Mouse (Mus musculus) layer of hippocampus, adult 18-20 months (tissue): Measurements from ENCODE around the gene Ccdc7a. TPM values are rescaled to one million over a fixed set of nuclear protein-coding genes. Genes with fewer than 3 reads are reported as not detected.

Experiments
- DNase-seq, 2 experiments: peaks; one replicate each; pipeline ENCODE4 v3.0.0; 2022; ENCODE audit warnings: low spot score in 2 of 2
- total RNA-seq, 2 experiments: library from RNA; stranded (reverse); gene quantifications; 2 replicates each; pipeline ENCODE4 v1.2.3; 2021

Gene Ccdc7a
- total RNA-seq, 2 experiments from 2014 or later, result not detected

DNA sequence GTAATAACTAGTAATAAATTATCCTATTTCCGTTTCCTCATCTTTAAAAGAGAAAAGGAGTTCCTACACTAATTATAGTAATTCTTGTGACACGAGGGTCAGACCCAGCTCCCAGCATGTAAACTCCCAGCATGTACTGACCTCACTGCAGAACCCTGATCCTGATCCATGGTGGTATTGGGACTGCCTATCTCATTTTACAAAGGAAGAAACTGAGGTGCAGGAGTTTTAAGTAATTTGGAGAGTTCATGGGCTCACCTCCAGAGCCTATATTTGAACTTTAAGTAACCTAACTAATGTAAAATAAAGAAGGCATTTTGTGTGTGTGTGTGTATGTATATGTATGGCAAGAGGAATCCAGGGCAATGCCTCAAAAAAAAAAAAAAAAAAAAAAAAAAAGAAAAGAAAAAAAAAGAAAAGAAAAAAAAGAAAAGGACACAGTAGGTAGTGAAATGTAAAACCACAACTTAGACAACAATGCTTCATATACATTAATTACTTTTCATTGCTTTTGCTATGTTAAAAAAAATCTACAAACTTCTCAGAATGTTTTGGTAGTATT, 378.8 kb downstream of the Ccdc7a start:
- no peak for DNase-seq

DNA sequence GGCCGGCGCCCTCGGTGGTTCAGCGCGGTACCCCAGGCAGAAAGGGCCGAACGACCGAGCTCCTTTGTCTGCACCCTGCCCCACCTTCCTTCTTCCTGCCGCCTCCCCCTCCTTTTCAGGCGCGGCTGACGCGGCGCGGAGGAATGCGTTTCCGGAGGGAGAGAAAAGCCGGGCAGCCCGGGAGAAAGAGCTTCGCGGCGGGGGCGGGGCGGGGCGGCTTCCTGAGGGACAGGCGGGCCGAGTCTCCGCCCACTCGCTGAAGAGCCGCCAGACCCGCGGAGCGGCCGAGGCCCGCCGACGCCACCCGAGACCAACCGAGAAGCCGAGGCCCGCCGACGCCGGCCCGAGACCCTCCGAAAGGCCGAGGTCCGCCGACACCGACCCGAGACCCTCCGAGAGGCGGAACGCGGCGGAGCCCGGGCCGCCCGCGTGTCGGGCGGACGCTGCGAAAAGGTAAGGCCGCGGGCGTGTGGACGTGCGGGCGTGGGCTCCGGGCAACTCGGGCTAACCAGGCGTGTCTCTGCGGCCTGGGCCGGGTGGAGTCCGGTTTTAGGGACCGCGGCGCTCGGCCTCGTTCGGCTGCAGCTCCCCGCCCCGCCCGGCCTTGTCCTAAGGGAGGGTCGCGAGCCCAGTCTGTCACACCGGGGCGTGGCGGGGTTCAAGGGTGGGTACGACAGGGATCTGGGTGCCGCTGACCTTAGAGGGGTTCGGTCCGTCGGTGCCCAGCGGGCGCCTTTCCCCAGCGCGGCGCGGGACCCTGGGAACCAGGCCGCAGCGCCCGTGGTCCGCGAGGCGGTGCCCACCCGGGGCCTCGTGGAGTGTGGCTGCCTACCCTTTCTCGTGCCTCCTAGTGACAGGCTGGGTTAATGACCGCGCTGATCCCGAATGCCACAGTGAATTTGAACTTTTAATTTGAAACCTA, 379.5 kb downstream of the Ccdc7a start, which contains the start of gene Itgb1:
Gene Itgb1 (plus strand): TSS at position 148 of the 922 bp plus-strand sequence.
- DNase-seq, result peak; percentile 82 to 86

DNA sequence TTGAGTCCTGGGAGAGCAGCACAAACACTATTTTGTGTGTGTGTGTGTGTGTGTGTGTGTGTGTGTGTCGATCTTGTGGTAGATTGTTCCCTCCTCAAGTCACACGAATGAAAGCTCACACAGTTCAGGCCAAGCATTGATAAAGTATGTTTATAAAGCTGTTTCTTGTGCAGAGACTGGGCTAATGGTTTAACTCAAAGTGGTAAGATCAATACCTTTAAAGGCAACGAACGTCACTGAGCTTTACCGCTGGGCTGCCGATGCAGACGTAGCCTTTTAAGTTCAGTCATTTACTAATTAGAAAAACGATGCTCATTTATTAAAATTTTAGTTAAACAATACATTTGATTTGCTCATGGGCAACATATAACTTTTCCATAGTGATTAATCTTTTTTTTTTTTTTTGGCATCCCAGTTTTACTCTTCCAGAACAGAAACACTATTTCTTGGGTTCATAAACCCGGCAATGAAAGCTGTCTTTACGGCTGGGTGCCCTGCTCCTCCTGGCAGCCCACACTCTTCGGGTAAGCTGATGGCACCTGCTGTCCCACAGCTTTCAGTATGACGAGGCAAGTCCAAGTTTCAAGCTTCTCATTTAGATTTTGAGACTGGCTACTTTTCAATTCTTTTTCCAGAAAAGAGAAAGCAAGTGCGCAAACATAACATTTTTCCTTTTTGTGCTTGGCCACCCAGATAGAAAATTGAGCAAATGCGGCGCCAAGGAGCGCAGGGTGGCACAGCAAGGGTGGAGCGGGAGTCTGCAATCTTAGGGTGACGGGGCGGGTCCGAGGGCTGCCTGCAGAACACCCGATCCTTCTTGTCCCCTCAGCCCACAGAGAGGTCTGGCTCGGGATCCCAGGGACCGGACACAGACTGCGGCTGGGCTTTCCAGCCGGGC, 380.5 kb downstream of the Ccdc7a start:
- DNase-seq, result no peak

Other genes with a start within 250 kb of the Ccdc7a start
- not detected for gene Ccdc7b, start 1.6 kb upstream of the Ccdc7a start, total RNA-seq
- gene Gm10999, start 66.1 kb upstream of the Ccdc7a start, total RNA-seq, result not detected
- 10 to 100 TPM; 23.0 to 24.3 TPM for gene 2610044O15Rik8, start 168.9 kb upstream of the Ccdc7a start, total RNA-seq